8 mouse cellular contexts compared by ENCODE assay signal in genomic region chr19:46869526-46869925, GRCm38 (mm10).
DNase-seq lines count a peak whose midpoint lies in the region; ATAC-seq and TF ChIP-seq lines count a peak whose summit lies in the region.

No protein-coding gene starts in this region.

- no peak overlapping the region for H3K4me2 ChIP-seq in hindbrain, postnatal 0 days (ENCODE audit: low read depth, low read length)

- H3K27me3 ChIP-seq in hindbrain, postnatal 0 days (ENCODE audit: insufficient read depth, low read length), result no peaks in the 10 kb centered on the region
- peaks cover 58% of the 10 kb centered on the region for H3K27me3 ChIP-seq in megakaryocyte, embryonic 14.5 days (replicated peaks)

- H3K9ac ChIP-seq in hindbrain, postnatal 0 days (replicated peaks; ENCODE audit: low read length), result no peak overlapping the region

- H3K4me3 ChIP-seq in hindbrain, postnatal 0 days (ENCODE audit: low read length), result no peak overlapping the region
- no peak overlapping the region for H3K4me3 ChIP-seq in left cerebral cortex, adult 2 months
- peak overlapping the region; percentile 23 for H3K4me3 ChIP-seq in megakaryocyte, embryonic 14.5 days (replicated peaks)

- peak; percentile 54 for DNase-seq in WW6 (ENCODE audit: low read depth, low spot score)
- DNase-seq in cerebellum, postnatal 25 days, result peak; percentile 87 to 90
- DNase-seq in gastrocnemius, adult 18-20 months (ENCODE audit: low spot score), result peak; percentile 84
- peak; percentile 88 for DNase-seq in hindbrain, postnatal 0 days (ENCODE audit: low spot score)
- peak; percentile 81 to 82 for DNase-seq in left cerebral cortex, adult 2 months (ENCODE audit: extremely low spot score in 1 of 2, low spot score in 2 of 2)
- peak; percentile 84 for DNase-seq in right cerebral cortex, postnatal 14 days
- peak; percentile 84 for DNase-seq in urinary bladder, postnatal 14 days (ENCODE audit: low spot score)

- H3K4me1 ChIP-seq in hindbrain, postnatal 0 days (ENCODE audit: insufficient read depth, low read length), result no peaks in the 10 kb centered on the region
- peaks cover 44% of the 10 kb centered on the region for H3K4me1 ChIP-seq in megakaryocyte, embryonic 14.5 days

- peak; percentile 78; the same call in 1 of the 2 replicates for ATAC-seq in hindbrain, postnatal 0 days

- no peak overlapping the region for H3K27ac ChIP-seq in hindbrain, postnatal 0 days
- no peak overlapping the region for H3K27ac ChIP-seq in left cerebral cortex, adult 2 months

- peaks cover 3% of the 10 kb centered on the region; the same call in 1 of the 2 replicates for H3K36me3 ChIP-seq in hindbrain, postnatal 0 days (ENCODE audit: insufficient read depth, low read length)
- H3K36me3 ChIP-seq in megakaryocyte, embryonic 14.5 days (replicated peaks; ENCODE audit: low read length), result no peaks in the 10 kb centered on the region

- H3K9me3 ChIP-seq in hindbrain, postnatal 0 days (ENCODE audit: low read length), result no peaks in the 10 kb centered on the region
- H3K9me3 ChIP-seq in megakaryocyte, embryonic 14.5 days, result no peaks in the 10 kb centered on the region

- intact Hi-C loops in left cerebral cortex, adult 2 months (cut with DNase I), result loop anchor here (1.0 to 5.0 kb wide), 3 partner anchors 108 to 199 kb away; partner anchors contain the start of genes Borcs7 and Cnnm2

- TF ChIP-seq CTCF in hindbrain, postnatal 0 days (IDR thresholded peaks at IDR 0.05; ENCODE audit: low read depth), result peak; percentile 94
- TF ChIP-seq CTCF in left cerebral cortex, adult 2 months (IDR thresholded peaks at IDR 0.05), result peak; percentile 89

- 13% methylated on average over 6 of the region's 6 CpGs for WGBS in hindbrain, postnatal 0 days
